Mouse (Mus musculus): Measurements from ENCODE around the gene Gdpd5. TPM values are rescaled to one million over a fixed set of nuclear protein-coding genes. Genes with fewer than 3 reads are reported as not detected.
A peak's percentile ranks its signal among the peaks of the same experiment; 100 is the strongest.

The Gdpd5 gene
- polyA plus RNA-seq, 1 experiment from 2014 or later = 40.0 TPM

- H3K4me1 ChIP-seq (ENCODE audit: control insufficient read depth, insufficient read depth, low read length) = peaks cover 33% of the 10 kb centered on the region
- peak overlapping the region; percentile 75 for H3K4me2 ChIP-seq (ENCODE audit: low read length)
- no peaks in the 10 kb centered on the region for H3K27me3 ChIP-seq (ENCODE audit: control insufficient read depth, insufficient read depth, low read length)
- 19% methylated on average over 11 of the region's 11 CpGs for WGBS
- ATAC-seq (ENCODE audit: low FRiP score, low TSS enrichment) (no peak), DNase-seq (no peak)
- H3K36me3 ChIP-seq (ENCODE audit: control insufficient read depth, insufficient read depth, low read length) = peaks cover 4% of the 10 kb centered on the region
- H3K4me3 ChIP-seq (replicated peaks; ENCODE audit: low read depth, low read length) = peak overlapping the region; percentile 50
- H3K9ac ChIP-seq (replicated peaks; ENCODE audit: low read length) = peak overlapping the region; percentile 69
- H3K9me3 ChIP-seq (ENCODE audit: control insufficient read depth, low read length) = no peaks in the 10 kb centered on the region
- H3K27ac ChIP-seq (replicated peaks; ENCODE audit: low read depth, low read length) = peak overlapping the region; percentile 91
These were observed 86.7 kb downstream of the Gdpd5 start for GRCm38 (mm10) chr7:99467916-99468282.

GRCm38 (mm10) chr7:99468283-99469132 lies 87.3 kb downstream of the Gdpd5 start:
- WGBS = 1% methylated on average over 131 of the region's 145 CpGs
- ATAC-seq (ENCODE audit: low FRiP score, low TSS enrichment) (peak; percentile 79), DNase-seq (peak; percentile 91)
- H3K36me3 ChIP-seq (ENCODE audit: control insufficient read depth, insufficient read depth, low read length) = peaks cover 10% of the 10 kb centered on the region
- H3K4me2 ChIP-seq (ENCODE audit: low read length) = peak overlapping the region; percentile 75
- H3K4me1 ChIP-seq (ENCODE audit: control insufficient read depth, insufficient read depth, low read length) = peaks cover 33% of the 10 kb centered on the region
- H3K27ac ChIP-seq (replicated peaks; ENCODE audit: low read depth, low read length) = peak overlapping the region; percentile 91
- H3K9ac ChIP-seq (replicated peaks; ENCODE audit: low read length) = peak overlapping the region; percentile 69
- peak overlapping the region; percentile 50 for H3K4me3 ChIP-seq (replicated peaks; ENCODE audit: low read depth, low read length)
- H3K9me3 ChIP-seq (ENCODE audit: control insufficient read depth, low read length) = no peaks in the 10 kb centered on the region
- no peaks in the 10 kb centered on the region for H3K27me3 ChIP-seq (ENCODE audit: control insufficient read depth, insufficient read depth, low read length)

GRCm38 (mm10) chr7:99469680-99470405 lies 88.6 kb downstream of the Gdpd5 start:
- ATAC-seq (ENCODE audit: low FRiP score, low TSS enrichment) (no peak), DNase-seq (no peak)
- H3K36me3 ChIP-seq (ENCODE audit: control insufficient read depth, insufficient read depth, low read length) = peaks cover 18% of the 10 kb centered on the region
- no peak overlapping the region for H3K4me2 ChIP-seq (ENCODE audit: low read length)
- H3K9ac ChIP-seq (replicated peaks; ENCODE audit: low read length) = 0 out of 2 replicates have a peak overlapping the region, but pooled peaks have one; percentile 2
- 85% methylated on average over 17 of the region's 17 CpGs for WGBS
- no peaks in the 10 kb centered on the region for H3K27me3 ChIP-seq (ENCODE audit: control insufficient read depth, insufficient read depth, low read length)
- no peak overlapping the region for H3K4me3 ChIP-seq (replicated peaks; ENCODE audit: low read depth, low read length)
- peaks cover 38% of the 10 kb centered on the region for H3K4me1 ChIP-seq (ENCODE audit: control insufficient read depth, insufficient read depth, low read length)
- no peaks in the 10 kb centered on the region for H3K9me3 ChIP-seq (ENCODE audit: control insufficient read depth, low read length)
- H3K27ac ChIP-seq (replicated peaks; ENCODE audit: low read depth, low read length) = peak overlapping the region; percentile 91; the same call in 1 of the 2 replicates

GRCm38 (mm10) chr7:99471578-99471977 lies 90.4 kb downstream of the Gdpd5 start:
- 65% methylated on average over 18 of the region's 18 CpGs for WGBS
- H3K9me3 ChIP-seq (ENCODE audit: control insufficient read depth, low read length) = no peaks in the 10 kb centered on the region
- no peak overlapping the region for H3K27ac ChIP-seq (replicated peaks; ENCODE audit: low read depth, low read length)
- H3K9ac ChIP-seq (replicated peaks; ENCODE audit: low read length) = no peak overlapping the region
- H3K36me3 ChIP-seq (ENCODE audit: control insufficient read depth, insufficient read depth, low read length) = peaks cover 24% of the 10 kb centered on the region
- no peak overlapping the region for H3K4me2 ChIP-seq (ENCODE audit: low read length)
- no peak overlapping the region for H3K4me3 ChIP-seq (replicated peaks; ENCODE audit: low read depth, low read length)
- H3K4me1 ChIP-seq (ENCODE audit: control insufficient read depth, insufficient read depth, low read length) = peaks cover 31% of the 10 kb centered on the region
- ATAC-seq (ENCODE audit: low FRiP score, low TSS enrichment) (no peak), DNase-seq (no peak)
- H3K27me3 ChIP-seq (ENCODE audit: control insufficient read depth, insufficient read depth, low read length) = no peaks in the 10 kb centered on the region

GRCm38 (mm10) chr7:99473638-99474407 lies 92.6 kb downstream of the Gdpd5 start:
- Histone ChIP-seq H3K4me1 (ENCODE audit: control insufficient read depth, insufficient read depth, low read length) (0 out of 2 replicates have a peak, but pooled peaks cover 13% of the 10 kb centered on the region), H3K27ac (replicated peaks; ENCODE audit: low read depth, low read length) (peak overlapping the region; percentile 83), H3K4me2 (ENCODE audit: low read length) (no peak overlapping the region), H3K9me3 (ENCODE audit: control insufficient read depth, low read length) (no peaks in the 10 kb centered on the region), H3K27me3 (ENCODE audit: control insufficient read depth, insufficient read depth, low read length) (no peaks in the 10 kb centered on the region), H3K36me3 (ENCODE audit: control insufficient read depth, insufficient read depth, low read length) (peaks cover 43% of the 10 kb centered on the region), H3K9ac (replicated peaks; ENCODE audit: low read length) (no peak overlapping the region), H3K4me3 (replicated peaks; ENCODE audit: low read depth, low read length) (no peak overlapping the region)
- no peak for DNase-seq
- ATAC-seq (ENCODE audit: low FRiP score, low TSS enrichment) = no peak
- 84% methylated on average over 14 of the region's 14 CpGs for WGBS

GRCm38 (mm10) chr7:99474836-99475561 lies 93.8 kb downstream of the Gdpd5 start:
- ATAC-seq (ENCODE audit: low FRiP score, low TSS enrichment) (peak; percentile 78), DNase-seq (peak; percentile 72)
- Histone ChIP-seq H3K27me3 (ENCODE audit: control insufficient read depth, insufficient read depth, low read length) (no peaks in the 10 kb centered on the region), H3K4me2 (ENCODE audit: low read length) (no peak overlapping the region), H3K9ac (replicated peaks; ENCODE audit: low read length) (peak overlapping the region; percentile 31; the same call in 1 of the 2 replicates), H3K36me3 (ENCODE audit: control insufficient read depth, insufficient read depth, low read length) (peaks cover 55% of the 10 kb centered on the region), H3K4me3 (replicated peaks; ENCODE audit: low read depth, low read length) (no peak overlapping the region), H3K27ac (replicated peaks; ENCODE audit: low read depth, low read length) (peak overlapping the region; percentile 83), H3K4me1 (ENCODE audit: control insufficient read depth, insufficient read depth, low read length) (0 out of 2 replicates have a peak, but pooled peaks cover 12% of the 10 kb centered on the region), H3K9me3 (ENCODE audit: control insufficient read depth, low read length) (no peaks in the 10 kb centered on the region)
- WGBS = 31% methylated on average over 12 of the region's 12 CpGs

GRCm38 (mm10) chr7:99475562-99475911 lies 94.3 kb downstream of the Gdpd5 start:
- no peaks in the 10 kb centered on the region for H3K9me3 ChIP-seq (ENCODE audit: control insufficient read depth, low read length)
- 86% methylated on average over 2 of the region's 2 CpGs for WGBS
- H3K4me2 ChIP-seq (ENCODE audit: low read length) = no peak overlapping the region
- DNase-seq (no peak), ATAC-seq (ENCODE audit: low FRiP score, low TSS enrichment) (no peak)
- peaks cover 16% of the 10 kb centered on the region; the same call in 1 of the 2 replicates for H3K4me1 ChIP-seq (ENCODE audit: control insufficient read depth, insufficient read depth, low read length)
- no peak overlapping the region for H3K4me3 ChIP-seq (replicated peaks; ENCODE audit: low read depth, low read length)
- no peaks in the 10 kb centered on the region for H3K27me3 ChIP-seq (ENCODE audit: control insufficient read depth, insufficient read depth, low read length)
- H3K36me3 ChIP-seq (ENCODE audit: control insufficient read depth, insufficient read depth, low read length) = peaks cover 60% of the 10 kb centered on the region
- no peak overlapping the region for H3K9ac ChIP-seq (replicated peaks; ENCODE audit: low read length)
- H3K27ac ChIP-seq (replicated peaks; ENCODE audit: low read depth, low read length) = peak overlapping the region; percentile 83

GRCm38 (mm10) chr7:99476558-99477114 lies 95.4 kb downstream of the Gdpd5 start:
- Histone ChIP-seq H3K9ac (replicated peaks; ENCODE audit: low read length) (no peak overlapping the region), H3K4me3 (replicated peaks; ENCODE audit: low read depth, low read length) (no peak overlapping the region), H3K36me3 (ENCODE audit: control insufficient read depth, insufficient read depth, low read length) (peaks cover 71% of the 10 kb centered on the region), H3K27me3 (ENCODE audit: control insufficient read depth, insufficient read depth, low read length) (no peaks in the 10 kb centered on the region), H3K9me3 (ENCODE audit: control insufficient read depth, low read length) (no peaks in the 10 kb centered on the region), H3K27ac (replicated peaks; ENCODE audit: low read depth, low read length) (no peak overlapping the region), H3K4me1 (ENCODE audit: control insufficient read depth, insufficient read depth, low read length) (peaks cover 26% of the 10 kb centered on the region), H3K4me2 (ENCODE audit: low read length) (no peak overlapping the region)
- DNase-seq (no peak), ATAC-seq (ENCODE audit: low FRiP score, low TSS enrichment) (no peak)
- 54% methylated on average over 3 of the region's 3 CpGs for WGBS
